In the genomic region with DNA sequence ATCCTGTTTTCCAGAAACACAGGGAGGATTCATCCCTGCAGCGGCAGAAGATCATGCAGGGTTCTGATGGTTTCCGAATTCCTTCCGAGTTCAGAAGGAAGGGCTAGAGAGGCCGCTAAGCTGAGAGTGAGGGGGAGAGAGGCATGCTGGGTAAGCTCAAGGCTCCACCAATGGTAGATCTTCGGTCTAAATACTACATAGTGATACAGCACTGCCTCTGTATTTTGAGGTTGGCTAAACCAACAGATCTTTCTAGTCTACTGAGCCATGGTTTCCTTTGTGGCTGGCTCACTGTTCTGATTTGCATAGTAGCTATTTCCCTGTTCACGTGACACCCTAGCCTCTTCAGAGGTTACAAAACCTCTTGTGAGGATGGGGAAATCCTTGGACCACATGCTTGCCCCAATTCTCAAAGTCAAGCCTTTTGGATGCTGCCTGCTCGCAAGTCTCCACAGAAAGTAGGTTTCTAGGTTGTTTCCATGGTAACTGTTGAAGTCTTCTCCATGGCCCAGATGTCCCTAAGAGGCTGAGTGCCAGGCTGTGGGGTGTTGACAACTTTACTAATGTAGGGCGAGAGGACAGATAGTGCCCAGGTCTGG, we compare ENCODE assay signal across 11 mouse cellular contexts. TPM values are rescaled to one million over a fixed set of nuclear protein-coding genes. Genes with fewer than 3 reads are reported as not detected.
DNase-seq lines count a peak whose midpoint lies in the region; ATAC-seq and TF ChIP-seq lines count a peak whose summit lies in the region.
"Had no signal": no experiment of that assay in that cellular context is flagged by ENCODE, and none has a peak within 500 bp of the region (broad histone marks: within the 10 kb centered on the region; RNA-seq: fewer than 3 reads in every experiment).

No protein-coding gene starts in this region.

- H3K4me2 ChIP-seq in liver, postnatal 0 days (ENCODE audit: low read depth, low read length) = no peak overlapping the region
- H3K4me2 ChIP-seq: heart, embryonic 13.5 days; limb, embryonic 15.5 days; stomach, embryonic 15.5 days had no signal

- 0 out of 2 replicates have a peak, but pooled peaks cover under 1% of the 10 kb centered on the region for H3K27me3 ChIP-seq in liver, postnatal 0 days (ENCODE audit: insufficient read depth, low read length)
- peaks cover 4% of the 10 kb centered on the region; the same call in 1 of the 2 replicates for H3K27me3 ChIP-seq in heart, embryonic 10.5 days (ENCODE audit: insufficient read depth, poor library complexity, severe bottlenecking)
- H3K27me3 ChIP-seq: limb, embryonic 15.5 days had no signal

- 0 out of 2 replicates have a peak, but pooled peaks have one; percentile 13 for ATAC-seq in liver, postnatal 0 days

- no peaks in the 10 kb centered on the region for H3K4me1 ChIP-seq in liver, postnatal 0 days (ENCODE audit: insufficient read depth)
- H3K4me1 ChIP-seq in heart, embryonic 10.5 days = no peaks in the 10 kb centered on the region
- H3K4me1 ChIP-seq: heart, embryonic 13.5 days; limb, embryonic 15.5 days; stomach, embryonic 15.5 days had no signal

- H3K36me3 ChIP-seq in liver, postnatal 0 days (replicated peaks; ENCODE audit: insufficient read depth, low read length) = no peaks in the 10 kb centered on the region
- no peaks in the 10 kb centered on the region for H3K36me3 ChIP-seq in heart, embryonic 10.5 days
- H3K36me3 ChIP-seq: heart, embryonic 13.5 days; limb, embryonic 15.5 days; stomach, embryonic 15.5 days had no signal

- DNase-seq in liver, postnatal 0 days = no peak
- DNase-seq in liver = no peak
- peak; percentile 35 for DNase-seq in brain, embryonic 14.5 days (ENCODE audit: low read depth)
- DNase-seq in layer of hippocampus, postnatal 10 days (ENCODE audit: low spot score in 2 of 2) = peak; percentile 28 to 51
- DNase-seq in right cerebral cortex, postnatal 36 days (ENCODE audit: low spot score in 2 of 2) = peak; percentile 15 to 64
- DNase-seq in kidney, postnatal 25 days = no peak
- no peak for DNase-seq in kidney, adult 18-20 months
- DNase-seq in heart, embryonic 10.5 days (ENCODE audit: low spot score) = no peak

- no peak overlapping the region for H3K9ac ChIP-seq in liver, postnatal 0 days (replicated peaks)
- H3K9ac ChIP-seq: heart, embryonic 13.5 days; limb, embryonic 15.5 days; stomach, embryonic 15.5 days had no signal

- TF ChIP-seq CTCF in liver, postnatal 0 days (IDR thresholded peaks at IDR 0.05; ENCODE audit: low read depth) = no peak
- TF ChIP-seq CTCF in brain, embryonic 14.5 days (IDR thresholded peaks at IDR 0.05; ENCODE audit: borderline replicate concordance, extremely low read depth, insufficient read depth, insufficient read length) = no peak

- no peak for TF ChIP-seq POLR2A in brain, embryonic 14.5 days (IDR thresholded peaks at IDR 0.05; ENCODE audit: borderline replicate concordance, extremely low read depth, insufficient read depth, insufficient read length, poor library complexity, severe bottlenecking)

- H3K27ac ChIP-seq in liver, postnatal 0 days (ENCODE audit: low read depth) = no peak overlapping the region
- H3K27ac ChIP-seq in heart, embryonic 10.5 days = no peak overlapping the region
- H3K27ac ChIP-seq: heart, embryonic 13.5 days; limb, embryonic 15.5 days; stomach, embryonic 15.5 days had no signal

- 68% methylated on average over 8 of the region's 8 CpGs for WGBS in liver, postnatal 0 days (ENCODE audit: insufficient replicate concordance)
- 85% methylated on average over 8 of the region's 8 CpGs for WGBS in heart, embryonic 10.5 days

- no peak for TF ChIP-seq EP300 in liver, postnatal 0 days (IDR thresholded peaks at IDR 0.05; ENCODE audit: low read depth)

- H3K9me3 ChIP-seq in liver, postnatal 0 days (ENCODE audit: low read length) = no peaks in the 10 kb centered on the region
- H3K9me3 ChIP-seq in heart, embryonic 10.5 days = no peaks in the 10 kb centered on the region
- H3K9me3 ChIP-seq: heart, embryonic 13.5 days; limb, embryonic 15.5 days; stomach, embryonic 15.5 days had no signal

- no peak overlapping the region for H3K4me3 ChIP-seq in liver, postnatal 0 days (ENCODE audit: low read depth, low read length)
- no peak overlapping the region for H3K4me3 ChIP-seq in heart, embryonic 10.5 days
- H3K4me3 ChIP-seq: heart, embryonic 13.5 days; limb, embryonic 15.5 days; stomach, embryonic 15.5 days had no signal

RNA-seq across cellular contexts. Expression of a gene that starts 4.8 kb away (rescaled TPM):
- not detected in 2 replicates for polyA plus RNA-seq in liver, postnatal 0 days (2015; fragmentation: Nextera tagmentation; extraction: Ambion mirVana)
- 0.23 and 0.25 TPM in 2 replicates for polyA plus RNA-seq in brain, embryonic 14.5 days (2012; rRNA removed)
- under 1 TPM; 0.30 to 0.33 TPM for total RNA-seq in layer of hippocampus, postnatal 10 days (2021)
- polyA plus RNA-seq in heart, embryonic 10.5 days (2016; fragmentation: Nextera tagmentation; extraction: Ambion mirVana) = 0.20 and 0.39 TPM in 2 replicates
- polyA plus RNA-seq: heart, embryonic 13.5 days had no signal

RNA-seq across cellular contexts. Expression of a gene that starts 19.0 kb away (rescaled TPM):
- polyA plus RNA-seq in liver, postnatal 0 days (2015; fragmentation: Nextera tagmentation; extraction: Ambion mirVana) = not detected in 2 replicates
- 0.05 TPM in 1 of 2 replicates, not detected in the other for polyA plus RNA-seq in brain, embryonic 14.5 days (2012; rRNA removed)
- total RNA-seq in layer of hippocampus, postnatal 10 days (2021) = not detected
- polyA plus RNA-seq in heart, embryonic 10.5 days (2016; fragmentation: Nextera tagmentation; extraction: Ambion mirVana) = not detected in 2 replicates
- polyA plus RNA-seq: heart, embryonic 13.5 days; limb, embryonic 15.5 days; stomach, embryonic 15.5 days had no signal

RNA-seq across cellular contexts. Expression of a gene that starts 19.2 kb away (rescaled TPM):
- 6.3 and 7.0 TPM in 2 replicates for polyA plus RNA-seq in liver, postnatal 0 days (2015; fragmentation: Nextera tagmentation; extraction: Ambion mirVana)
- 11.9 and 20.0 TPM in 2 replicates for polyA plus RNA-seq in brain, embryonic 14.5 days (2012; rRNA removed)
- total RNA-seq in layer of hippocampus, postnatal 10 days (2021) = 10 to 100 TPM; 14.3 to 14.8 TPM
- polyA plus RNA-seq in heart, embryonic 10.5 days (2016; fragmentation: Nextera tagmentation; extraction: Ambion mirVana) = 11.4 and 14.6 TPM in 2 replicates

RNA-seq across cellular contexts. Expression of a gene that starts 32.2 kb away (rescaled TPM):
- not detected in 2 replicates for polyA plus RNA-seq in liver, postnatal 0 days (2015; fragmentation: Nextera tagmentation; extraction: Ambion mirVana)
- 0.06 and 0.08 TPM in 2 replicates for polyA plus RNA-seq in brain, embryonic 14.5 days (2012; rRNA removed)
- under 1 TPM; 0.13 to 0.23 TPM for total RNA-seq in layer of hippocampus, postnatal 10 days (2021)
- not detected in 2 replicates for polyA plus RNA-seq in heart, embryonic 10.5 days (2016; fragmentation: Nextera tagmentation; extraction: Ambion mirVana)
- polyA plus RNA-seq: heart, embryonic 13.5 days; limb, embryonic 15.5 days had no signal

RNA-seq across cellular contexts. Expression of a gene that starts 47.2 kb away (rescaled TPM):
- 0.11 and 0.14 TPM in 2 replicates for polyA plus RNA-seq in liver, postnatal 0 days (2015; fragmentation: Nextera tagmentation; extraction: Ambion mirVana)
- 0.04 and 0.05 TPM in 2 replicates for polyA plus RNA-seq in brain, embryonic 14.5 days (2012; rRNA removed)
- not detected for total RNA-seq in layer of hippocampus, postnatal 10 days (2021)
- not detected in 2 replicates for polyA plus RNA-seq in heart, embryonic 10.5 days (2016; fragmentation: Nextera tagmentation; extraction: Ambion mirVana)
- polyA plus RNA-seq: heart, embryonic 13.5 days; limb, embryonic 15.5 days had no signal

Comparison
In these comparisons a context has a peak if more than half of its experiments do, and no peak if none do; other contexts are left out.
1. DNase-seq: peak in brain, embryonic 14.5 days (single experiment), layer of hippocampus, postnatal 10 days (2 of 2) and right cerebral cortex, postnatal 36 days (2 of 2); none in liver, postnatal 0 days (single experiment), liver (single experiment), kidney, postnatal 25 days (0 of 2), kidney, adult 18-20 months (single experiment) and heart, embryonic 10.5 days (single experiment).